Mouse (Mus musculus): ENCODE measurements at regions not wholly inside any gene's neighbourhood (a gene's known extent, or its start where the extent isn't known, plus 50 kb on each side); places are given as distances from the start of the nearest gene placed in this dataset.

DNA sequence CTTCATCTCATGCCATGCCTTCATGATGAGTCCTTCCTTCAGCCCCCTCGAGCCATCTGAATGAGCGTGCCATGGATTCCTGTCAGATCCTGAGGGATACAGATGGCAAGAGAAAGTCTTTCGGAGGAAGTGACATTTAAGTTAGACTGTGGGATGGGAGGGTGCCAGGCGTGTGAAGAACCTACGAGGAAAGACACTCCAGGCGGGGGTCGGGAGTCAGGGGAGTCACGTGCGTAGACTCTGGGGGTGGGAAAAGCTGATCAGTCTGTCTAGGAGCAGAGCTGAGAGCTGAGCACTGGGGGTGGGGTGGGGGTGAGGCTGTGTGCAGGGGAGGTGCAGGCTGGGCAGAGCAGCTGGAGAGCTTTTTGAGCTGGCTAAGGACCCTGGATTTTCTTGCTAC lies 152.0 kb upstream of the Gjb5 start:
- DNase-seq, result no peak

DNA sequence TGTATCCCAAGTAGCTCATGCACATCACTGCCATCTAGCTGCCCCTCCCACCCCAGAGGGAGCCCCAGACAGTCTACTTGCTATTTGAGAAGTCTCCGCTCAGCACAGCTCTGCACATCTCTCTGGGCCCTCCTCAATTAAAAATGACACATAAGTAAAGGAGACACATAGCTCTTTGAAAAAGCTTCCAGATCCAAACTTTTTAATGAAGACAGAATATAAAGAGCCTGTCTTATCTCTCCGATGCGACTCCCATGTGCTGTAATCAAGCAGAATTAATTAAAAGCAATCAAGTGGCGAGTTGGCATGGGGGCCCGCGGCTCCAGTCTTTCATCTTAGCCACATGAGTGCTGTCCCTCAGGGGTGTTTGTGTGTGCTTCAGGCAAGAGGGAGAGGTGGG lies 144.6 kb upstream of the Gjb5 start:
- DNase-seq, result peak; percentile 83

DNA sequence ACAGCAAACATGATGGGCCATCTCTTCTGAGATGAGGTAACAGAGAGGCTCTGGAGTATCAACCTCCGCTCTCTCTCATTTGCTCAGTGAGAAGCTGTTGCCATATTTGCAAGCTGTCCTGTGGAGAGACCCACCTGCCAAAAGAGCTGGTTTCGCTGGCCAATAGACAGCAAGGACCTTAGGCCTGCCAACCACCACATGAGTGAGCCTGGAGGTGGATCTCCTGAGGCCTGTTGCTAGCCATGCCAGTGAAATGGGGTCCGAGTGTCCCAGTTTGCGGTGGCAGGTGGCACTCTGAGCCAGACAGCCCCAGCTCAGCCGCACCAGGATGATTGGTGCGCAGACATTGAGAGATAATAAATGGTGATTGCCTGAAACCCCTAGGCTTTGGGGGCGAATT lies 143.9 kb upstream of the Gjb5 start:
- DNase-seq, result no peak

DNA sequence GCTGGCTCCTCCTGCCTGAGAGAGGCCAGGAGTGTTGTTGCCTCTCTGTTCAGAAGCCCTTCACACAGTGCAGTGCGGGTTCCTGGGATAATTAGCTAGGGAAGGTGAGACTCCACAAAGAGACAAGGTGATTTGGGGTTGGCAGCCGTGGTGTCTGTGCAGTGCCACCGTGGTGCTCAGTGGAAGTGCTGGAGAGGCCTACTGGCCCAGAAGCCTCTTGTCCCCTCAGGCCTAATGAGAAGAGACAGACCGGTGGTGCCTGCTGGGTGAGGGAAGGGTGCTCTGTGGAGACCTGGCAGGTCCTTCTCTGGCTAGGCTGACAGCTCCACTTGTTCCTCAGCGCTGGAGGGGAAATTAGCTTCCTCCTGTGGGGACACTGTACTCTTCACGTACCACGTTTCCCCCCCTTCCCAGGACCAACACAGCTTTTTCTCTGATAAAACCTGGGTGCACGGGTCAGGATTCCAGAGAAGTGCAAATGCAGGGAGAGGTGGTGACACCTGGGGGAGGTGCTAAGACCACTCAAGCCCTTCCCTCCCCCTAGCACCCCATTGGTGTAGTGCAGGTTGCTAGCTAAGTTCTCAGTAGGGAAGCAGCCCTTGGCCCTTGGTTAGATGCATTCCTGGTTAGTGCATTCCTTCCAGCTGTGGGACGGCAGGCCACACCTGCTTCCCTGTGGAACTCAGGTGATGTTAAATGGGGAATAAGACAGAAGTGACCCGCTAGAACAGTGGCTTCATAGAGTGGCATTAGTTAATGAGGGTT lies 129.2 kb upstream of the Gjb5 start:
- no peak for DNase-seq

DNA sequence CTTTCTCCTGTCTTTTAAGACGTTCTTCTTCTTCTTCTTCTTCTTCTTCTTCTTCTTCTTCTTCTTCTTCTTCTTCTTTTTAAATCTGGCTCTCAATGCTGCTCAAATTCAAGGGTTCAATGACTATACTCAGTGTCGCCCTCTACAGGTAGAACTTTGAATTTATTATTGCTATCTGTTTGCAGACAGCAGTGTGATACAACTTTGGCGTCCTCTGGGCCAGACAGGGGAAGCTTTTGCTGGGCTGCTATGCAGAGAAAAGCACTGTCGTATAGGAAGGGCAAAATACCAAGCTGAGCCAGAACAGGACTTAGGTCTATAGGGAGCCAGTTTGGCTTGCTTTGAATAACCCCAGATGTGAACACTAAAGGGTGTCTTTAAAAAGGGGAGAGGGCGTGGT lies 127.3 kb upstream of the Gjb5 start:
- peak; percentile 54 for DNase-seq

DNA sequence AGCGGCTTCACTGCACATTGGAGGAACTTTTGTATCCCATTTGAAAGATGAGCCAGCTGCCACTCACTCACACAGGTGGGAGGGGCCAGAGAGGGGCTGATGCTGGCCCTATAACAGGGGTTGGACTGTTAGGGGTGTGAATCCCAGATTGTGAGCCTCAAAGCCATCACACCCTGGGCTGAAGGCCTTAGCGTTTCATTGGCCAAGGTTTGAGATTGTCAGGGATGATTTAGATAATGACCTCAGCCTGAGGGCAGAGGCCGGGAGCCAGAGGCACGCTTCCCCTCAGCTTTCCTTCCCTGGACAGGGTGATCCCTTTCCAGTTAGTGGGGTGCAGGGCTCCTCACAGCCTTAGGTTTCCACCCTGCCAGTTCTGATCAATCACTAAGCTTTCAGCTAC lies 124.5 kb upstream of the Gjb5 start:
- no peak for DNase-seq

DNA sequence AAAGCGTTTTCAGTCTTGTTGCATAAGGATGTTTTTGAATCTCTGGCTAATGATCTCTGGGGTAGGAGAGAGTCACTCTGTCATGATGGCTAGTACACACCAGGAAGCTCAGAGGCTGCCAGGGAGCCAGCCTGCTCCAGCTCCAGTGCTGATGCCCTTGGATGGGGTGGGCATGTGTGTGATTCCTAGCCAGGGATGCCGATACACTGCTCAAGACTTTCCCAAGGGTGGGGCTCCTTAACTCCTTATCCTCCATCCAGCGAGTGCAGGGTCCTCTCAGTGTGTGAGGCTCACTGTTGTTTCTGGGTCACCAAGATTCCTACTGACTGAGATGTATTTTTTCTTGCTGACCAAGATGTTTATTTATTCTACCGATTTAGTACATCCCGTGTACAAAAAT lies 122.4 kb upstream of the Gjb5 start:
- peak; percentile 61 for DNase-seq

DNA sequence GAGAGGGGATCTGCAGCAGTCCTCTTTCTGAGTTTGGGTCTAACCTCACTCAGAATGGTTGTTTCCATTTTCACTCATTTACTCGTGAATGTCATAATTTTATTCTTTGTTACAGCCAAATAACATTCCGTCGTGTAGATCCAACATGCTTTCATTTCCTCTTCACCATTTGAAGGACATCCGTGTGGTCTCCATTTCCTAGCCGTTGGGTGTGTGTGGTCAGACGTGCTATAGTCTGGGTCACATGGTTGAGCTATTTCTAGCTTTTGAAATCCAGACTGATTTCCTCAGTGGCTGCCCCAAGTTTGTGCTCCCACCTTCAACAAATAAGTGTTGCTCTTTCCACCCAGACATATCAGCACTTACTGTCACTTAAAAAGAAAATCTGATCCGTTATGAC lies 111.9 kb upstream of the Gjb5 start:
- DNase-seq, result peak; percentile 40

DNA sequence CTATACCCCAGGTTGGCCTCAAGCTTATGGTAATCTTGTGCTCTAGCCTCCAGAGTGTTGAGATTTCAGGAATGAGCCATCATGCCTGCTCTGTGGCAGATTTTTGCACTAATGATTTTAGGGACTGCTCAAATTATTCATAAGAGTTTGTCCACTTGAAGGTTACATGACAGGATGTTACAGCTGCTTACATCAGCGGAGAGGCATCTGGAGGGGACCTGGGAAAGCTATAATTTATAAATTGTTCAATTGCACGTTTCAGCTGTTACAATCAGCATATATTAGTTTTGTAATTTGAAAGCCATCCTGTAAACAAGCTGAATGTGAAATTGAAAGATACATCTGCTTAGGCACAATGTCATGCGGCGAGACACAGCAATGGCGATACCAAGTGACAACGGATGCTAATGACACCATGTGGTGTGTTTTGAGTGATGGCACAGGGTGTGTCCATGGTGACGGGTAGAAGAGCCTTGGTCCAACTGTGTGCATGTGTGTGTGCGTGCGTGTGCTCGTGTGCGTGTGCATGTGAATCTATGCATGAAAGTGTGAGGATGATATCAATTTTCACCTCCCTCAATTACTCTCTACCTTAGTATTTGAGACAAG lies 96.6 kb upstream of the Gjb5 start:
- DNase-seq, result no peak

DNA sequence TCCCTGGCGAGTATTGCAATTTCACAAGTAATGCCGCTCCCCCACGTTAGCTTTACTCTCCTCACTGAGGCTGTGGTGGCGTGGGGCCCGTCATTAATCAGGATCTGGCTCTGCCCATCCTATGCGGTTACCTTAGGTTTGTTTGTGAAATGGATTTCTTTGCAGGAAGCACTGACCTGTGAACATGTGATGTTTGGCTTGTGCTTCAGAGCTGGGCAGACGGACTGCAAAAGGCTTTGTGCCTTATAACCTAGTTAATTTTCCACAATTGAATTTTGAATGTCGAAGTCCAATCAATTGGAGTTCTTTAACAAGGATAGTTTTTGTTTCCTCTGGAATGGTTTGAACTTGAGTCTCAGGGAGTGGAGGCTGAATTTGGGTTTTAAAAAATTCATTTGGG lies 94.1 kb upstream of the Gjb5 start:
- DNase-seq, result peak; percentile 71

DNA sequence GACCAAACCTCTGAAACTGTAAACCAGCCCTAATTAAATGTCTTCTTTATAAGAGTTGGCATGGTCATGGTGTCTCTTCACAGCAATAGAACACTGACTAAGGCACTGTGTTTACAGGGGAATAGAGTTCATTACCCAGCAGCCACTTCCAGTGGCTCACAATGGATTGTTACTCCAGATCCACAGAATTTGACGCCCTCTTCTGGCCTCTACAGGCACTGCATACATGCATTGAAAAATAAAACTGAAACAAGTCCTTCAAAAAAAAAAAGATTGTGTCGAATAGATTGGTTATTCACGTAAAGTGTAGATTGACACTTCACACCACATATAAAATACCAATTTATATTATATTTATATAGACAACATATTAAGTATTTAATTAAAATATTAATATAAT lies 87.3 kb upstream of the Gjb5 start:
- DNase-seq, result no peak

DNA sequence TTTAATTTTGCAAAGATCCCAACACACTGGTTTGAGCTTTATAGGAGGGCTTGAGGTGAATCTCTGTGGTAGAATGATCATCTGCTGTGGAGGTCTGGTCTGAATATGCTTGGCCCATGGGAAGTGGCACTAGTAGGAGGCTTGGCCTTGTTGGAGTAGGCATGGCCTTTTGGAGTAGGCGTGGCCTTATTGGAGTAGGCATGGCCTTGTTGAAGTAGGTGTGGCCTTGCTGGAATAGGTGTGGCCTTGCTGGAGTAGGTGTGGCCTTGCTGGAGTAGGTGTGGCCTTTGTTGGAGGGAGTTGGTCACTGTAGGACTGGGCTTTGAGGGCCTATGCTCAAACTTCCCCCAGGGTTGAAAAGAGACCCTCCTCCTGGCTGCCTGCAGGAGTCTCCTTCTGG lies 86.1 kb upstream of the Gjb5 start:
- DNase-seq, result no peak

DNA sequence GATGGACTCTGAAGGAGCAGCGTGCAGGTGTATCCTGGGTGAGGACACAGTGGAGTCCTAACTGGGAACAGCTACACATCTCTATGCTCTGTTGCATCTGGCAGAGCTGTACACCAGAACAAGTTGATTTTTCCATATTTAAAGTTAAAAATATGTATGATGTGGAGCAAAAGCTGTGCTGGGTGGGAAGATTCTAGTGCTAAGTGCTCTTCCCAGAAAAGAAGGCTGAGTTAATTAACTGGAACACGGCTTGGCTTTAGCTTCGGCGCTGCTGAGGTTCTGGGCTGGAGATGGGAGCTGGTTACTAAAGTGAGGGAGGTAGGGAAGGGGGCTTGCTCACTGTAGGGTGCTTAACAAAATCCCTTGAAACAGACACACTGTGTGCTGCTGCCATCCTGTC lies 84.0 kb upstream of the Gjb5 start:
- DNase-seq, result no peak

DNA sequence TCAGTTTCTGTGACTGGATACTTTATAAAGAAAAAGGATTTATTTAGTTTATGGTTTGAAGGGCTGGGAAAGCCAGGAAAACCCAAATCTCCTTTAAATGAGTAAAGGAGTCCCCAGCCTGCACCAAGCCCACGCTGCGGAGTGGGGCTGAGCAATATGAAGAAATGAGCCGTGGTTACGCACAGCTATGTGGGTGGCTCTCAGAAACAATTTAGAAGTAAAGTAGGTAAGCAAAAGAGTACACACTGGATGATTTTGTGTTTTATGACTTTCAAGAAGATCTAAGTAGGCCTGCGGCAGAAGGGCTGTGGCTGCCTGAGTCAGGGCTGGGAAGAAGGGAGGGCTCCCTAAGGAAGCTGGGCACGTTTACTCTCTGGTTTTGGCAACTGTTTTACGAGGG lies 82.6 kb upstream of the Gjb5 start:
- no peak for DNase-seq

DNA sequence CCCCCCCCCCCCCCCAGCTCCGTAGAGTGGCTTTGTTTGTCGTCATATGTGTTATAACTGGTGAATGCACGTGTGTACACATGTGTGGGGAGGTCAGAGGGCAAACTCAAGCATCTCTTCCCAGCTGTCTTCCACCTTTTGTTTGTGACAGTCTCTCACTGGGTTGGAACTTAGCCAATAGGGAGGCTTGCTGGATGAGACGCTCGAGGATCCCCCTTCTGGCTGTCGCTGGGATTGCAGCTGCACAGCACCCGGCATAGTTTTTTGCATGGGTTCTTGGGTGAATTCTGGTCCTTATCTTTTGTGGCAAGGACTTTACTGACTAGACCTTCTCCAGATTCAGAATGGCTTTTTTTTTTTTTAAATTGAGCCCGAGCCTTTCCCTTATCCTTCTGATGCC lies 77.1 kb upstream of the Gjb5 start:
- DNase-seq, result no peak

DNA sequence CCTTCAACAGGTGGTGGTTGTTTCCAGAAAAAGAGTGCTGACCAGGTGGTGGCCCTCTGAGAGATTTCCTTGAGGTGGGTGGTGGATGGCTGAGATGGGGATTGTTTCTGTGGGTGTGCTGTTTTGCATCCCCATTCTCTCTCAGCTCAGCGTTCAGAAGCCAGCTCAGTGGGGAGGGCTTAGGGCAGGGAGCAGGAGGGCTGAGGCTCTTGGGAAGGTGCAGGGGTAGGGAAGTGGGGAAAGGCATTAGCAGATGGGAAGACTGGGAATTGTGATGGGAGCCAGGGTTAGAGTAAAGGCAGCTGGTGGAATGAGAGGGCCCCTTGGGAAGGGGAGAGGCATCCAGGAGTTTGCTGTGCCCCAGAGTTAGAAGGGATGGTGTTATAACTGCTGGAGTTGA lies 72.3 kb upstream of the Gjb5 start:
- no peak for DNase-seq

DNA sequence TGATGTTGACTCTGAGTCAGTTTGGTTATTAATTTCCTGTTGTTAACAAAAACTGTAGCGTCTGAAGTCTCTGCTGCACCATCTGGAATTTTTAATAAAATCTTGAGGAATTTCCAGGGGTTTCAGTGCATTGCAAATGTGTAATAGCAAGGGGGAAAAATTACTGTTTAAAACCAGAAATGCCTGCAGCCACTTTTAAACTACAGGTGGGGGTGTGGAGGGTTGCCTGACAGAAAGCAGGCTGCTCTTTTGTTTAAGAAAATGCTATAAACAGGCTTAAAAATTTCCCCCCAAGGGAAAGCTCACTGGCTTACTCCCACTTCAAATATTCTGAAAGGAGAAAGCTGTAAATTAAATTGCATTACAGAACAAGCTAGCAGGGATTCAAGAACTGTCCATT lies 71.8 kb upstream of the Gjb5 start:
- DNase-seq, result no peak

DNA sequence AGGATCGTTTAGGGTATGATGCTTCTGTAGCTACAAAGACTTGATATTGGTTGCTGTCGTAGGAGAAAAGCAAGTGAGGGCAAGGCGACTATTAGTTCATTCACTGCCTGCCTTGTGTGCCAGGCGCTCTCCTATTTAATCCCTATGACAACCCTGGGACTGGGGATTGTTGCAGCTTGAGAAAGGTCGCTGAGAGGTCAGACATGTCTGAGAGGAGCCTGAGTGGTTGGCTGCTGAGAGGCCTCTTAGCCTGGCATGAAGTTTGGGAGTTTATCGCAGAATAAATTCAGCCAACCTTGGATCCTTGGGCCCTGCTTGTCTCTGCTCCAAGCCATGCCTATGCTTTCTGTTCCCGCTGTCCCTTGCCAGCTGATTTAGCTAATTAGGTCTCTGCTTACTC lies 65.9 kb upstream of the Gjb5 start:
- DNase-seq, result no peak

DNA sequence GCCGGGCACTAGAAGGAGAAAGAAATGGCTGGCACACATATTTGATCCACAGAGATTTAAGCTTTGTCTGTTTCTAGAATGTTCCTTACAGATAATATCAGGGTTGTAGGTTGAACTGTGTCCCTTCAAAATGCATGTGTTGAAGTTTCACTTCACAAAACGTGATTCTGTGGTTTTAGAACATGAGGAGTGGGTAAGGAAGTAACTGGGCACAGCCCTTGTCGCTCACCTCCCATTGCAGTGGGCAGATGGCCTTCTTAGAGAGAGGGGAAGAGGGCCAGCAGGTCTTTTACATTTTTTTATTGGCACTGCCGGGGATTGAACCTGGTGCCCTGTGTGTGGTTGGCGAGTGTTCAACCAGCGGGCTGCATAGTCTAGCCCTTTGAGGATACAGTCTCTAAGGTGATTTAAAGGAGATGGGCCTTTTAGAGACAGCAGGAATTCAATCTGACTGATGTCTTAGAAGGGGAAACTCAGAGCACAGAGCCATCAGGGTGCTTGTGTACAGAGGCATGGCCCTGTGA lies 64.0 kb upstream of the Gjb5 start:
- DNase-seq, result no peak

DNA sequence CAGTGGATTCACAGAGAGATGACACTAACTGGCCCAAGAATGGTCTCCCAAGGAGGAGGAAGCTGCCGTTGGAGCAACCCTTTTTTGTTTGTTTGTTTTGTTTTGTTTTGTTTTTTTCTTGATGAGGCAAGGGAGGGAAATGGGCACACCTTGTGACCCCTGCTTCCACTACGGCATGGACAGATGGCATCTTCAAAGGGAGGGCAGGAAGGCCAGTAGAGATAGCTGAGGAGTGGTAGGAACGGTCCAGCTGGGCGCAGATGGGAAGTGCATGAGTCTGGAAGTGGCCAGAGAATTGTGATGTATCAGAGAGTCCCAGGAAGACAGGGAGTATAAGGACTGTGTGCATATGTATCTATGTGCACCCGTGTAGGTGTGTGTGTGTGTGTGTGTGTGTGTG lies 63.1 kb upstream of the Gjb5 start:
- no peak for DNase-seq

DNA sequence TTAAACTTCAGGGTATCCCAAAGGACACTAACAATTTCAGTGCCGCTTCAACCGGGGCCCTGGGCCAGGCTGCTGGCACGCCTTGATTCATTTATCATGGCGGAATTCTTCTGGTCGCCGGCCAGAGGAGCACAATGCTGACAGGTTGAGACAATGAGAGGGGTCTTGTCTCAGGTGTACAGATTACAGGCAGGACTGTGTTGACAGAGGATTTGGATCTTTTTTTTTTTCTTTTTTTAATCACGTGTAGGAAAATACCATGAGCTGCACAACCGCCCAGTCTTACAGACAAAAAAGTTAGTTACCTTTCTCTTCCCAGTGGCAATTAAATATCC lies 61.8 kb upstream of the Gjb5 start:
- DNase-seq, result no peak

DNA sequence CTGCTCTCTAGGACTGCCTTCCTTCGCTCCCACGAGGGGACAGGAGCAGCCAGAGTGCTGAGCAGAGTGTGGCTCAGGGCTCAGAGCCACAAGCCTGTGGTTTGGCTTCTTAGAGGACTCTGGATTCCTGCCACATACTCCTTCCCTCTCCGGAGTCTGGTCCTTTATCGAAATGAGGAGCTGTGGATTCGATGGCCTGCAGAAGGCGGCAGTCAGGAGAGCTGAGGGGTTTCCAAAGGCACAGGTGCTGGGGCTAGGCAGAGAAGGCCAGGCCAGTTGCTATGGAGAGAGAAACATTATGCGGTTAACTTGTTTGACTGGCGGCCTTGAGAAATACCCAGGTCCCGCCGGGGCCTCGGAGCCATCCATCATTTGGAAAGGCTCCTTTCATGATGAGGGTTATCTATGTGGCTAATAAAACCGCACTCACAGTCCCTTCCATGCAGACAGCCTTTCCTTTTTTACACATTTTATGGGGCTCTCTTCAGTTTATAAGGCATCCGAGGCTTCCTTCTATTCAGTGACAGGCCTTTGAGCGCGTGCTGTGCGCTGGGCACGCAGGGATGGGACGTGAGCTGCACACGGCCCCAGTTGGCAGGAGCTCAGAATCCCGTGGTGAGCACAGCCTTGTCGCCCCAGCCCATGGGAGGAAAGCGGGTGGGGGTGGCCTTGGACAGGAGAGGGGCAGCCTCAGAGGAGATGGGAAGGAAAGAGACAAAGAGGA lies 61.2 kb upstream of the Gjb5 start:
- peak; percentile 86 for DNase-seq

DNA sequence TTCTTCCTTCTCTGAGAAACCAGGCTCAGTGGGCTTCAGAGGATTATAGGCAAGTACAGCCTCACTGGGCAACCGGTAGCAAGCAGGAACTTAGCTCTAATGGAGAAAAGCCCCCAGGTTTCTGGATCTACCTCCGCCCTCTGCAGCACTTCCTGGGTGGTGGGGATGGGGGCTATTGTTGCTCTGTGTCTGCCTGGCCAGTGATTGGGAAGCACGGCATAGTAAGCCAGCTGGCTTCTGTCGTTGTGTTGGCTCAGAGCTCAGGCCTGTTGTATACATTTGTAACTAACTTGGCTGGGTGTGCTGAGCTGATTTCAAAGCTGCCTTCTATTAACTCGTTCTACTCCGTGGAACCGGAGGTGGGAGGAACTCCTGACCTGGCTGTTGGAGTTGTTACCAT lies 58.9 kb upstream of the Gjb5 start:
- no peak for DNase-seq

All from heart, adult 11 months (tissue).